Mouse (Mus musculus) spleen, postnatal 14 days (tissue): ENCODE data around the gene Cdc14a.

Experiments used
- DNase-seq, 2 experiments: peaks; one replicate each; pipeline ENCODE4 v3.0.0; 2021 to 2022; ENCODE audit warnings: low spot score in 2 of 2

Gene Cdc14a

GRCm38 (mm10) chr3:116414451-116414860 is 9.4 kb downstream of the Cdc14a start:
- DNase-seq = no peak

- DNase-seq = no peak
Measured at GRCm38 (mm10) chr3:116412954-116413724, 10.7 kb downstream of the Cdc14a start.

- DNase-seq = no peak
Measured at GRCm38 (mm10) chr3:116410051-116410450, 13.8 kb downstream of the Cdc14a start.

GRCm38 (mm10) chr3:116409486-116409885 is 14.3 kb downstream of the Cdc14a start:
- DNase-seq = no peak

GRCm38 (mm10) chr3:116408856-116409255 is 15.0 kb downstream of the Cdc14a start:
- no peak for DNase-seq

- no peak for DNase-seq
Measured at GRCm38 (mm10) chr3:116405516-116405915, 18.3 kb downstream of the Cdc14a start.

- DNase-seq = no peak
Measured at GRCm38 (mm10) chr3:116401436-116401835, 22.4 kb downstream of the Cdc14a start.

- DNase-seq = no peak
Measured at GRCm38 (mm10) chr3:116399349-116400090, 24.3 kb downstream of the Cdc14a start.

GRCm38 (mm10) chr3:116398543-116398942 is 25.3 kb downstream of the Cdc14a start:
- no peak for DNase-seq

- no peak for DNase-seq
Measured at GRCm38 (mm10) chr3:116397976-116398375, 25.9 kb downstream of the Cdc14a start.

GRCm38 (mm10) chr3:116397341-116397740 is 26.5 kb downstream of the Cdc14a start:
- no peak for DNase-seq

GRCm38 (mm10) chr3:116396571-116396970 is 27.3 kb downstream of the Cdc14a start:
- no peak for DNase-seq

- DNase-seq = no peak
Measured at GRCm38 (mm10) chr3:116394885-116395390, 28.9 kb downstream of the Cdc14a start.

GRCm38 (mm10) chr3:116391399-116391798 is 32.4 kb downstream of the Cdc14a start:
- no peak for DNase-seq

GRCm38 (mm10) chr3:116389500-116390470 is 34.0 kb downstream of the Cdc14a start:
- DNase-seq = no peak

GRCm38 (mm10) chr3:116388808-116389207 is 35.0 kb downstream of the Cdc14a start:
- peak; percentile 33 to 38 for DNase-seq

- DNase-seq = no peak
Measured at GRCm38 (mm10) chr3:116386886-116387285, 36.9 kb downstream of the Cdc14a start.

- DNase-seq = no peak
Measured at GRCm38 (mm10) chr3:116386342-116386741, 37.5 kb downstream of the Cdc14a start.

GRCm38 (mm10) chr3:116384319-116384718 is 39.5 kb downstream of the Cdc14a start:
- peak in 1 of 2 experiments; percentile 11 for DNase-seq

GRCm38 (mm10) chr3:116380319-116380718 is 43.5 kb downstream of the Cdc14a start:
- DNase-seq = no peak

- no peak for DNase-seq
Measured at GRCm38 (mm10) chr3:116375442-116375841, 48.4 kb downstream of the Cdc14a start.

- DNase-seq = no peak
Measured at GRCm38 (mm10) chr3:116374486-116374885, 49.3 kb downstream of the Cdc14a start.
